Mouse (Mus musculus): ENCODE measurements around the gene Adpgk. TPM values are rescaled to one million over a fixed set of nuclear protein-coding genes. Genes with fewer than 3 reads are reported as not detected.

Adpgk gene
- total and polyA plus RNA-seq, 2 experiments from 2014 or later = 10.1 to 17.4 TPM

- Histone ChIP-seq H3K9ac (replicated peaks; ENCODE audit: low read depth, low read length) (no peak overlapping the region), H3K4me3 (ENCODE audit: low read depth, low read length) (no peak overlapping the region), H3K4me2 (ENCODE audit: low read depth, low read length) (no peak overlapping the region), H3K27me3 (ENCODE audit: control insufficient read depth, insufficient read depth, low read length) (no peaks in the 10 kb centered on the region), H3K27ac (ENCODE audit: low read depth) (no peak overlapping the region), H3K4me1 (ENCODE audit: control insufficient read depth, insufficient read depth) (peaks cover 9% of the 10 kb centered on the region; the same call in 1 of the 2 replicates), H3K36me3 (replicated peaks; ENCODE audit: control insufficient read depth, insufficient read depth, low read length) (no peaks in the 10 kb centered on the region), H3K9me3 (replicated peaks; ENCODE audit: control insufficient read depth, low read length) (no peaks in the 10 kb centered on the region)
- no peak for DNase-seq (ENCODE audit: low spot score)
- ATAC-seq (ENCODE audit: insufficient read depth, low read depth) = no peak
- WGBS = 49% methylated on average over 5 of the region's 5 CpGs
- TF ChIP-seq CTCF (IDR thresholded peaks at IDR 0.05; ENCODE audit: low read depth) (no peak), EP300 (IDR thresholded peaks at IDR 0.05; ENCODE audit: low read depth) (no peak)
Observed at GRCm38 (mm10) chr9:59254716-59255421, 36.5 kb upstream of the Adpgk start.

- 48% methylated on average over 9 of the region's 9 CpGs for WGBS
- Histone ChIP-seq H3K36me3 (replicated peaks; ENCODE audit: control insufficient read depth, insufficient read depth, low read length) (no peaks in the 10 kb centered on the region), H3K9ac (replicated peaks; ENCODE audit: low read depth, low read length) (no peak overlapping the region), H3K27ac (ENCODE audit: low read depth) (no peak overlapping the region), H3K27me3 (ENCODE audit: control insufficient read depth, insufficient read depth, low read length) (no peaks in the 10 kb centered on the region), H3K4me2 (ENCODE audit: low read depth, low read length) (no peak overlapping the region), H3K4me3 (ENCODE audit: low read depth, low read length) (no peak overlapping the region), H3K9me3 (replicated peaks; ENCODE audit: control insufficient read depth, low read length) (no peaks in the 10 kb centered on the region), H3K4me1 (ENCODE audit: control insufficient read depth, insufficient read depth) (0 out of 2 replicates have a peak, but pooled peaks cover 3% of the 10 kb centered on the region)
- TF ChIP-seq CTCF (IDR thresholded peaks at IDR 0.05; ENCODE audit: low read depth) (no peak), EP300 (IDR thresholded peaks at IDR 0.05; ENCODE audit: low read depth) (no peak)
- no peak for ATAC-seq (ENCODE audit: insufficient read depth, low read depth)
- no peak for DNase-seq (ENCODE audit: low spot score)
Observed at GRCm38 (mm10) chr9:59259806-59260454, 31.4 kb upstream of the Adpgk start.

- Histone ChIP-seq H3K4me1 (ENCODE audit: control insufficient read depth, insufficient read depth) (peaks cover 8% of the 10 kb centered on the region; the same call in 1 of the 2 replicates), H3K9me3 (replicated peaks; ENCODE audit: control insufficient read depth, low read length) (no peaks in the 10 kb centered on the region), H3K27me3 (ENCODE audit: control insufficient read depth, insufficient read depth, low read length) (no peaks in the 10 kb centered on the region), H3K36me3 (replicated peaks; ENCODE audit: control insufficient read depth, insufficient read depth, low read length) (no peaks in the 10 kb centered on the region), H3K27ac (ENCODE audit: low read depth) (no peak overlapping the region), H3K4me3 (ENCODE audit: low read depth, low read length) (no peak overlapping the region), H3K9ac (replicated peaks; ENCODE audit: low read depth, low read length) (no peak overlapping the region), H3K4me2 (ENCODE audit: low read depth, low read length) (no peak overlapping the region)
- no peak for ATAC-seq (ENCODE audit: insufficient read depth, low read depth)
- DNase-seq (ENCODE audit: low spot score) = no peak
- WGBS = 55% methylated on average over 6 of the region's 6 CpGs
- TF ChIP-seq CTCF (IDR thresholded peaks at IDR 0.05; ENCODE audit: low read depth) = peak; percentile 25; the same call in 1 of the 2 replicates
- no peak for TF ChIP-seq EP300 (IDR thresholded peaks at IDR 0.05; ENCODE audit: low read depth)
Observed at GRCm38 (mm10) chr9:59266332-59266731, 25.0 kb upstream of the Adpgk start.

GRCm38 (mm10) chr9:59269728-59270127 is 21.6 kb upstream of the Adpgk start:
- Histone ChIP-seq H3K4me2 (ENCODE audit: low read depth, low read length) (no peak overlapping the region), H3K4me1 (ENCODE audit: control insufficient read depth, insufficient read depth) (peaks cover 8% of the 10 kb centered on the region; the same call in 1 of the 2 replicates), H3K4me3 (ENCODE audit: low read depth, low read length) (no peak overlapping the region), H3K27ac (ENCODE audit: low read depth) (no peak overlapping the region; the same call in 1 of the 2 replicates), H3K9ac (replicated peaks; ENCODE audit: low read depth, low read length) (no peak overlapping the region), H3K9me3 (replicated peaks; ENCODE audit: control insufficient read depth, low read length) (no peaks in the 10 kb centered on the region), H3K27me3 (ENCODE audit: control insufficient read depth, insufficient read depth, low read length) (no peaks in the 10 kb centered on the region), H3K36me3 (replicated peaks; ENCODE audit: control insufficient read depth, insufficient read depth, low read length) (no peaks in the 10 kb centered on the region)
- DNase-seq (ENCODE audit: low spot score) (peak; percentile 86), ATAC-seq (ENCODE audit: insufficient read depth, low read depth) (peak; percentile 67)
- WGBS = 13% methylated on average over 5 of the region's 5 CpGs
- peak; percentile 84 for TF ChIP-seq CTCF (IDR thresholded peaks at IDR 0.05; ENCODE audit: low read depth)
- no peak for TF ChIP-seq EP300 (IDR thresholded peaks at IDR 0.05; ENCODE audit: low read depth)

- Histone ChIP-seq H3K36me3 (replicated peaks; ENCODE audit: control insufficient read depth, insufficient read depth, low read length) (no peaks in the 10 kb centered on the region), H3K4me3 (ENCODE audit: low read depth, low read length) (no peak overlapping the region), H3K27me3 (ENCODE audit: control insufficient read depth, insufficient read depth, low read length) (no peaks in the 10 kb centered on the region), H3K4me2 (ENCODE audit: low read depth, low read length) (no peak overlapping the region), H3K27ac (ENCODE audit: low read depth) (peak overlapping the region; percentile 66), H3K9ac (replicated peaks; ENCODE audit: low read depth, low read length) (no peak overlapping the region), H3K9me3 (replicated peaks; ENCODE audit: control insufficient read depth, low read length) (no peaks in the 10 kb centered on the region), H3K4me1 (ENCODE audit: control insufficient read depth, insufficient read depth) (peaks cover 8% of the 10 kb centered on the region; the same call in 1 of the 2 replicates)
- TF ChIP-seq EP300 (IDR thresholded peaks at IDR 0.05; ENCODE audit: low read depth) (no peak), CTCF (IDR thresholded peaks at IDR 0.05; ENCODE audit: low read depth) (no peak)
- ATAC-seq (ENCODE audit: insufficient read depth, low read depth) = no peak
- WGBS = 31% methylated on average over 4 of the region's 4 CpGs
- no peak for DNase-seq (ENCODE audit: low spot score)
Observed at GRCm38 (mm10) chr9:59271081-59271480, 20.3 kb upstream of the Adpgk start.

Measured in heart, postnatal 0 days (tissue).